Mouse (Mus musculus) embryonic facial prominence, embryonic 15.5 days (tissue): ENCODE results near the gene Slamf9. TPM values are rescaled to one million over a fixed set of nuclear protein-coding genes. Genes with fewer than 3 reads are reported as not detected.

Experiments
- polyA plus RNA-seq: library from polyadenylated mRNA; unstranded; fragments of >200 nt; fragmentation: Nextera tagmentation; extraction: Ambion mirVana; gene quantifications from 2 replicates; pipeline ENCODE4 v1.2.1, GENCODE M21; 2015

Slamf9 gene
- polyA plus RNA-seq, 1 experiment from 2014 or later = 0.85 TPM

Other genes with a start within 250 kb of the Slamf9 start
- gene Atp1a4, start 216.9 kb upstream of the Slamf9 start, polyA plus RNA-seq = not detected in 2 replicates
- 71.9 and 73.4 TPM in 2 replicates for gene Igsf8, start 213.7 kb upstream of the Slamf9 start, polyA plus RNA-seq
- gene Atp1a2, start 177.3 kb upstream of the Slamf9 start, polyA plus RNA-seq = 4.7 and 5.6 TPM in 2 replicates
- 0.14 and 0.28 TPM in 2 replicates for gene Kcnj9, start 146.0 kb upstream of the Slamf9 start, polyA plus RNA-seq
- gene Kcnj10, start 134.1 kb upstream of the Slamf9 start, polyA plus RNA-seq = 0.09 and 0.14 TPM in 2 replicates
- gene Pigm, start 98.8 kb upstream of the Slamf9 start, polyA plus RNA-seq = 5.7 and 5.9 TPM in 2 replicates
- gene Igsf9, start 6.4 kb downstream of the Slamf9 start, polyA plus RNA-seq = 58.4 and 61.0 TPM in 2 replicates
- 260 and 286 TPM in 2 replicates for gene Tagln2, start 24.7 kb downstream of the Slamf9 start, polyA plus RNA-seq
- gene Cfap45, start 45.4 kb downstream of the Slamf9 start, polyA plus RNA-seq = 12.2 and 18.7 TPM in 2 replicates
- gene Vsig8, start 80.6 kb downstream of the Slamf9 start, polyA plus RNA-seq = 7.7 and 10.9 TPM in 2 replicates
- gene Slamf8, start 115.2 kb downstream of the Slamf9 start, polyA plus RNA-seq = 0.29 TPM in 1 of 2 replicates, not detected in the other
- 0.28 and 0.32 TPM in 2 replicates for gene Fcrl6, start 127.2 kb downstream of the Slamf9 start, polyA plus RNA-seq
- 13.4 and 13.7 TPM in 2 replicates for gene Dusp23, start 157.6 kb downstream of the Slamf9 start, polyA plus RNA-seq
- gene Crp, start 222.7 kb downstream of the Slamf9 start, polyA plus RNA-seq = not detected in 2 replicates